Mouse (Mus musculus) limb, embryonic 12.5 days (tissue): ENCODE measurements around the gene Col5a3. TPM values are rescaled to one million over a fixed set of nuclear protein-coding genes. Genes with fewer than 3 reads are reported as not detected.
"Not testable (repeated sequence)": the region's sequence is repeated elsewhere in the genome, so short reads cannot be mapped to it uniquely, and the experiment has no call there.

Source experiments
- ATAC-seq: fragments of 200-750 bp; cut with Nextera tagmentation; 2 replicates; pipeline ENCODE4 v1.8.0; 2017; ENCODE audit warnings: low read depth, moderate TSS enrichment; ENCODE audit not compliant: insufficient number of reproducible peaks, insufficient read depth, low FRiP score, low TSS enrichment
- H3K27ac ChIP-seq: fragments of 300-500 bp; sonication (generic); 2 replicates; pipeline ENCODE4 v1.5.1; 2016; ENCODE audit warnings: mild to moderate bottlenecking, moderate library complexity
- H3K27me3 ChIP-seq: fragments of 300-500 bp; sonication (generic); 2 replicates; pipeline ENCODE4 v1.6.1; 2016; ENCODE audit warnings: mild to moderate bottlenecking, moderate library complexity
- H3K36me3 ChIP-seq: fragments of 300-500 bp; sonication (generic); 2 replicates; pipeline ENCODE4 v1.6.1; 2016; ENCODE audit warnings: mild to moderate bottlenecking, moderate library complexity
- H3K4me1 ChIP-seq: fragments of 300-500 bp; sonication (generic); replicated peaks from 2 replicates; pipeline ENCODE4 v1.6.1; 2016
- H3K4me2 ChIP-seq: fragments of 300-500 bp; sonication (generic); 2 replicates; pipeline ENCODE4 v1.6.1; 2016; ENCODE audit warnings: mild to moderate bottlenecking, moderate library complexity
- H3K4me3 ChIP-seq: fragments of 300-500 bp; sonication (generic); replicated peaks from 2 replicates; pipeline ENCODE4 v1.5.1; 2016; ENCODE audit warnings: mild to moderate bottlenecking
- H3K9ac ChIP-seq: fragments of 300-500 bp; sonication (generic); replicated peaks from 2 replicates; pipeline ENCODE4 v1.6.1; 2016; ENCODE audit warnings: mild to moderate bottlenecking, moderate library complexity
- H3K9me3 ChIP-seq: fragments of 300-500 bp; sonication (generic); 2 replicates; pipeline ENCODE4 v1.6.1; 2016; ENCODE audit warnings: mild to moderate bottlenecking, moderate library complexity
- WGBS: fragments of 180-500 bp; shearing (Covaris S2); methylation state at CpG from one replicate; pipeline ENCODE4 v1.1.7; 2016; 5-methylcytosine and 5-hydroxymethylcytosine counted together
- polyA plus RNA-seq: library from polyadenylated mRNA; unstranded; fragments of >200 nt; fragmentation: Nextera tagmentation; extraction: Ambion mirVana; gene quantifications from 2 replicates; pipeline ENCODE4 v1.2.1, GENCODE M21; 2016

Col5a3 gene
- polyA plus RNA-seq, result 0.28 and 0.55 TPM in 2 replicates

DNA sequence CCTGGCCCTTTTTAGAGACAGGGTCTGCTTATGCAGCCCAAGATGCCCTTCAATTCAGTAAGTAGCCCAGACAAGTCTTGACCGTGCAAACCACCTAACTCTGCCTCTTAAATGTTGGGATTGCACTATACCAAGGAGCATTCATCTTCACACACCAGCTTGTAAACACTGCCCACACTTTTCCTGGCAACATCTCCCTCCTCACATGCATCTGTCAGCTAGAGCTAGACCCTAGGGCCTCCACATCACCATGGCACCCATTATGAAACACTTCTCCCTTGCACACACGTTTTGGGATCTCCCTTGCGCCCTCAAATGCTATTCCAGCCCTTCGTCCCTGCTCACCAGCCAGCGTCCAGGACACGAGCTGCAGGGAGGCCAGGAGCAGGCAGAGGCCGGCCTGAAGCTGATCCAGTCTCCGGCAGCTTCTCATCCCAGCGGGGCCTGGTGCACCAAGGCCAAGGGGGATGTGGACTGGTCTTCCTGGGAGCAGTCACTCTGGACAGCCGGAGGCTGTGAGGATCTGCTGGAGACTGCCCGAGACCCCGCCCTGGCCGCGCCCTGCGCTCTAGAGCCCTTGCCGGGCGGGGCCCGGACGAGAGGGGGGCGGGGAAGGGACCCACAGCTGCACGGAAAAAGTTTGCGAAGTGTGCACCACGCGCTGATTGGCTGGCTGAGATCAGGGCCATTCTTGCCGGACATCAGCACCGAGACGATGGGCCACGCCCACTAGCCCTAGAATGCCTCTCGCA, at the start of gene Col5a3:
Gene Col5a3 (minus strand): TSS at position 547 of the 752 bp plus-strand sequence.
- Histone ChIP-seq H3K9me3 (no peaks in the 10 kb centered on the region), H3K36me3 (no peaks in the 10 kb centered on the region), H3K27me3 (peaks cover 39% of the 10 kb centered on the region), H3K4me2 (peak within 1 kb of the TSS; percentile 55), H3K9ac (no peak within 1 kb of the TSS), H3K4me1 (peaks cover 13% of the 10 kb centered on the region), H3K4me3 (peak within 1 kb of the TSS; percentile 29), H3K27ac (no peak within 1 kb of the TSS)
- 6% methylated on average over 29 of the region's 29 CpGs for WGBS
- no peak for ATAC-seq

GRCm38 (mm10) chr9:20862225-20862624, 47.4 kb upstream of the Col5a3 start:
- 60% methylated on average over 4 of the region's 4 CpGs for WGBS
- no peak for ATAC-seq
- no peaks in the 10 kb centered on the region for H3K9me3 ChIP-seq
- no peaks in the 10 kb centered on the region for H3K36me3 ChIP-seq
- H3K27me3 ChIP-seq, result peaks cover 19% of the 10 kb centered on the region
- H3K4me3 ChIP-seq, result no peak overlapping the region
- H3K9ac ChIP-seq, result no peak overlapping the region
- H3K4me1 ChIP-seq, result no peaks in the 10 kb centered on the region
- no peak overlapping the region for H3K4me2 ChIP-seq
- H3K27ac ChIP-seq, result no peak overlapping the region

GRCm38 (mm10) chr9:20861821-20862220, 47.0 kb upstream of the Col5a3 start:
- WGBS, result 11% methylated on average over 4 of the region's 4 CpGs
- no peak for ATAC-seq
- no peaks in the 10 kb centered on the region for H3K4me1 ChIP-seq

DNA sequence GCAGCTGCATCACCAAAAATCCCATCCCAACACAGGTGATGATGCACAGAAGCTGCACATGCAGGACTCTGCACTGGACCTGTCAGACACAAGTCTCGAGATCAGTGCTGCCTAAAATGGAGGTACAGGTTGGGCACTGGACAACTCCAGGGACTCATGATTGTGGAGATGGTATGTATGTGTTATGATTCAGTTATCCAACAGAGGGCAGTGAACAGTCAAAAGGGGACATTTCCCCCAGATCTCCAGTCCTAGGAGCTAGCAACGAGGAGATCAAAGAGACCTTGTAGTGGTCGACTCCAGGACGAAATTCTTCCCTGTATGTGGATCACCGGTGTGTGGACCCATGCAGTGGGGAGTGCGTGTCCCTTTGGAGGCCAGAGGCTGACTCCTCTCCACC, 45.1 kb upstream of the Col5a3 start:
- no peaks in the 10 kb centered on the region for H3K36me3 ChIP-seq
- H3K27me3 ChIP-seq, result no peaks in the 10 kb centered on the region
- no peak overlapping the region for H3K27ac ChIP-seq
- H3K4me2 ChIP-seq, result no peak overlapping the region
- no peaks in the 10 kb centered on the region for H3K9me3 ChIP-seq
- no peaks in the 10 kb centered on the region for H3K4me1 ChIP-seq
- no peak overlapping the region for H3K4me3 ChIP-seq
- H3K9ac ChIP-seq, result no peak overlapping the region
- 44% methylated on average over 6 of the region's 6 CpGs for WGBS
- no peak for ATAC-seq

More at GRCm38 (mm10) chr9:20861821-20862220, 47.0 kb upstream of the Col5a3 start:
- Histone ChIP-seq H3K9me3 (no peaks in the 10 kb centered on the region), H3K4me2 (no peak overlapping the region), H3K27ac (no peak overlapping the region), H3K4me3 (no peak overlapping the region), H3K27me3 (peaks cover 15% of the 10 kb centered on the region), H3K36me3 (no peaks in the 10 kb centered on the region), H3K9ac (no peak overlapping the region)

DNA sequence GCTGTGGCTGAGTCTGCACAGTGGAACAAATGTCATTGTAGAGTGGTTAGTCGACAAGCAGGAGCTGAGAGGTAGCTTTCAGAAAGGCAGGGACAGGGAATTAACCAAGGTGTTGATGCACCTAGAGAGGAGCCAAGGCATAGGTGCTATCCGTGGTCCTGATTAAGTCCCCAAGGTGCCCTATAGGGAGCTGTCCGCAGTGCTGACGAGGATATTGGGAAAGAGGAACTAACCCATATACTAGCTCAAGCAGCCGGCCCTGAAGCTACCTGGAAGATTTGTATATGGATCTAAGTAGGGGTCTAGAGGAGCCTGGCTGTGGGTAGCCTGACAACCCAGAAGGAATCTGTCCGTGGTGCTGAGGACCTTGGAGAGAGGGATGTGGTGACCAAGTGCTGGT, 42.3 kb upstream of the Col5a3 start:
- Histone ChIP-seq H3K9ac (no peak overlapping the region), H3K4me3 (no peak overlapping the region), H3K27ac (no peak overlapping the region), H3K4me2 (no peak overlapping the region), H3K36me3 (no peaks in the 10 kb centered on the region), H3K4me1 (no peaks in the 10 kb centered on the region), H3K9me3 (no peaks in the 10 kb centered on the region), H3K27me3 (no peaks in the 10 kb centered on the region)
- 10% methylated on average over 6 of the region's 6 CpGs for WGBS
- ATAC-seq, result no peak

GRCm38 (mm10) chr9:20850179-20850578, 35.3 kb upstream of the Col5a3 start:
- Histone ChIP-seq H3K4me3 (no peak overlapping the region), H3K4me2 (no peak overlapping the region), H3K27ac (no peak overlapping the region), H3K9me3 (no peaks in the 10 kb centered on the region), H3K36me3 (no peaks in the 10 kb centered on the region), H3K9ac (no peak overlapping the region), H3K27me3 (no peaks in the 10 kb centered on the region), H3K4me1 (no peaks in the 10 kb centered on the region)
- no peak for ATAC-seq
- 86% methylated on average over 2 of the region's 2 CpGs for WGBS

GRCm38 (mm10) chr9:20842670-20843069, 27.8 kb upstream of the Col5a3 start:
- no peak for ATAC-seq
- no peak overlapping the region for H3K9ac ChIP-seq
- H3K27ac ChIP-seq, result no peak overlapping the region
- H3K27me3 ChIP-seq, result peaks cover 4% of the 10 kb centered on the region; the same call in 1 of the 2 replicates
- H3K36me3 ChIP-seq, result no peaks in the 10 kb centered on the region
- 38% methylated on average over 2 of the region's 2 CpGs for WGBS
- H3K4me2 ChIP-seq, result no peak overlapping the region
- no peaks in the 10 kb centered on the region for H3K4me1 ChIP-seq
- no peaks in the 10 kb centered on the region for H3K9me3 ChIP-seq
- no peak overlapping the region for H3K4me3 ChIP-seq

DNA sequence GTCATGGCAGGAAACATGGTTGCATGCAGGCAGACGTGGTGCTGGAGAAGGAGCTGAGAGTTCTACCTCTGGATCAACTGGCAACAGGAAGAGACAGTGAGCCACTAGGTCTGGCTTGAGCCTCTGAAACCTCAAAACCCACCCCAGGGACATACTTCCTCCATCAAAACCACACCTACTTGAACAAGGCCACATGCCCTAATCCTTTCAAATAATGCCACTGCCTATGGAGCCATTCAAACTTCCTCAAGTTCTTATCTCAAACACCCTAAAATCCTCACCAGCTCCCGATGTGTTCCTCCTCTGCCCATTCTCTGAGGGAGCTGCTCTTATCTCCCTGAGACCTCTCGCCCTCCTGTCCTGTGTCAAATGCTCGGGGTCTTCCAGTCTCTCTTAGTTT, 27.3 kb upstream of the Col5a3 start:
- 70% methylated on average over 4 of the region's 4 CpGs for WGBS

DNA sequence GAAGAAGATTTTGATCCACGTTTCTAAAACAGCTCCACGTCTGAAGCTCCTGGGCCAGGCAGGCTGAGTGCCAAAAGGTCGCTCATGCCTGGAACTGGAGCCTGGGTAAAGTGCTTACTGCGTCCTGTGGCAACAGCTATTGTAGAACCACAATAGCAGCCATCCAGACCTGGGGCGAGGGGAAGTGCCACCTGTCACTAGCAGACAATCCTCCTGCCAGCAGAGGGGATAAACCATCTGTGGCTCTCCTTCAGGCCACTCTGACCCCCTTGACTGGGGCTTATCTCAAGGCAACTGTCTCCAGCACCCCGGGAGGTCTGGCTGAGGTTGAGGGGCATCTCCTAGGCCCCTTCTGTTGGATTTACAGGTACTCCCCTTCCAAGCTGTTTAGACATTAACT, 24.1 kb upstream of the Col5a3 start:
- H3K4me3 ChIP-seq, result no peak overlapping the region
- 71% methylated on average over 6 of the region's 6 CpGs for WGBS
- peaks cover 4% of the 10 kb centered on the region; the same call in 1 of the 2 replicates for H3K27me3 ChIP-seq
- H3K9ac ChIP-seq, result no peak overlapping the region
- no peaks in the 10 kb centered on the region for H3K9me3 ChIP-seq
- no peaks in the 10 kb centered on the region for H3K36me3 ChIP-seq
- no peak overlapping the region for H3K4me2 ChIP-seq
- no peak overlapping the region for H3K27ac ChIP-seq
- no peaks in the 10 kb centered on the region for H3K4me1 ChIP-seq
- ATAC-seq, result no peak

More for the DNA sequence above, 27.3 kb upstream of the Col5a3 start:
- H3K9me3 ChIP-seq, result no peaks in the 10 kb centered on the region
- no peaks in the 10 kb centered on the region for H3K36me3 ChIP-seq
- no peak for ATAC-seq
- H3K27me3 ChIP-seq, result peaks cover 4% of the 10 kb centered on the region; the same call in 1 of the 2 replicates
- no peak overlapping the region for H3K4me2 ChIP-seq
- no peak overlapping the region for H3K4me3 ChIP-seq
- H3K4me1 ChIP-seq, result no peaks in the 10 kb centered on the region
- H3K9ac ChIP-seq, result no peak overlapping the region
- H3K27ac ChIP-seq, result no peak overlapping the region

DNA sequence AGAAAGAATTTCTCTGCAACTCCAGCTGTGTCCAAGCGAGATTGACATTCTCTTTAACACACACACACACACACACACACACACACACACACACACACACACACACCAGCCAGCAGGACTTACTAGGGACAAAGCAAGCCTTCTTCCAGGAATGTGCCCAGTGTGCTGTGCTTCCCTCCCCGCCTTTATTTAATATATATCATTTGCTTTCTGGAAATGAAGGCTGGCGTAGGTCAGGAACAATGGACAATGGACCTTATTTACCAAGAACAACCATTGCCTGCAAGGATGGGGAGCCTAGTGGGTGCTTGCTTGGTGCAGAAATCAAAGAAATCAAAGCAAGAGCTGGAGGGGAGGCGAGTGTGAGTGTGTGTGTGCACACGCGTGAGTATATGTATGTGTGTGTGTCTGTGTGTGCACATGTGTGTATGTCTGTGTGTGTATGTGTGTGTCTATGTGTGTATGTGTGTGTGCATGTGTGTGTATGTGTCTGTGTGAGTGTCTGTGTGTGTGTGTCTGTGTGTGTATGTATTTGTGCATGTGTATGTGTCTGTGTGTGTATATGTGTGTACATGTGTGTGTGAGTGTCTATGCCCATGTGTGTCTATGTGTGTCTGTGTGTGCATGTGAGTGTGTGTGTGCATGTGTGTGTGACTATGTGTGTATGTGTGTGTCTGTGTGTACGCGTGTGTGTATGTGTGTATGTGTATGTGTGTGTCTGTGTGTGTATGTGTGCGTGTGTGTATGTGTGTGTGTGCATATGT, 22.5 kb upstream of the Col5a3 start:
- Histone ChIP-seq H3K27ac (peak overlapping the region; percentile 31), H3K4me1 (no peaks in the 10 kb centered on the region), H3K9ac (no peak overlapping the region), H3K9me3 (no peaks in the 10 kb centered on the region), H3K4me3 (no peak overlapping the region), H3K36me3 (no peaks in the 10 kb centered on the region), H3K27me3 (peaks cover 4% of the 10 kb centered on the region; the same call in 1 of the 2 replicates), H3K4me2 (no peak overlapping the region)
- no peak for ATAC-seq
- 83% methylated on average over 9 of the region's 9 CpGs for WGBS

DNA sequence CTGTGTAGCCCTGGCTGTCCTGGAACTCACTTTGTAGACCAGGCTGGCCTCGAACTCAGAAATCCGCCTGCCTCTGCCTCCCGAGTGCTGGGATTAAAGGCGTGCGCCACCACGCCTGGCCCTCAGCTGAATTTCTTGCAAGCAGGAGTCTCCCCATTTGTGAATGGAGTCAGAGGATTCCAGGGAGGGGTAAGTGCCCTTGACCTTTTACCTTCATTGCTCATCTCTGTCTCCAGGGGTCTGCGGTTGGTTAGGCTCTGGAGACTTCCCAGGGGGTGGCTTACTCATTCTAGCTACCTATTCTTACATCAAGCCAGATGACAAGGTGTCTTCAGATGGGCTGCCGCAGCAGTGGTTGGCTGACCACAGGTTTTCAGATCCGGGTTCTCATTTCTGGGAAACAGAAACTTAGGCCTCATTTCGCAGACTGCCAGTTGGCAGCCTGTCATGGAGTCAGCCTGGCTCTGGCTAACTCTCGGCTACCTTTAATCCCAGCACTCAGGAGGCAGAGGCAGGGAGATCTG, 20.6 kb upstream of the Col5a3 start:
- H3K27me3 ChIP-seq, H3K4me3 ChIP-seq, H3K9ac ChIP-seq, ATAC-seq, H3K36me3 ChIP-seq, H3K9me3 ChIP-seq, H3K4me2 ChIP-seq, H3K4me1 ChIP-seq, H3K27ac ChIP-seq: not testable (repeated sequence)
- 83% methylated on average over 11 of the region's 11 CpGs for WGBS
